Mouse (Mus musculus): ENCODE measurements at regions not wholly inside any gene's neighbourhood (a gene's known extent, or its start where the extent isn't known, plus 50 kb on each side); places are given as distances from the start of the nearest gene placed in this dataset.

DNA sequence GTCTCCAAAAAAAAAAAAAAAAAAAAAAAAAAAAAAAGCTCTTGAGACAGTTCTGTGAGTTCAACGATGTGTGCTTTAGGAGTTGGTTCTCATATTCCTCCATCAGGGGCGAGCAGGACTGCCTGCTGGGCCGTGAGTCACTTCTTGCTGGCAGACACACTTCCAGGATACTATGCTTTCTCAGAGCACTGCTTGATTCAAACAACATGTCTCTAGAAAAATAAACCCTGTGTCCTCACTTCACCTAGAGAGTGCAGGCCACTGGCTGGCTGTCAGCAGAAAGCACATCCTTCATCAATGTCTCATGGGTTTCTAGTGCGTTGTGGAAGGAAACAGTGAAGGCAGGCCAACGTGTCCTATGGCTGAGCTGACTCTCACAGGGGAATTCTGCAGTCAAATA, 416.8 kb downstream of the Tns3 start:
- no peak for TF ChIP-seq CTCF (IDR thresholded peaks at IDR 0.05)
- peak; percentile 58 for DNase-seq
- intact Hi-C loops (cut with DNase I), result loop anchor here (2.0 to 10.0 kb wide), 3 partner anchors 157 to 1033 kb away; no protein-coding TSS in a partner anchor
- Histone ChIP-seq H3K27ac (peak overlapping the region; percentile 63), H3K4me3 (no peak overlapping the region)

DNA sequence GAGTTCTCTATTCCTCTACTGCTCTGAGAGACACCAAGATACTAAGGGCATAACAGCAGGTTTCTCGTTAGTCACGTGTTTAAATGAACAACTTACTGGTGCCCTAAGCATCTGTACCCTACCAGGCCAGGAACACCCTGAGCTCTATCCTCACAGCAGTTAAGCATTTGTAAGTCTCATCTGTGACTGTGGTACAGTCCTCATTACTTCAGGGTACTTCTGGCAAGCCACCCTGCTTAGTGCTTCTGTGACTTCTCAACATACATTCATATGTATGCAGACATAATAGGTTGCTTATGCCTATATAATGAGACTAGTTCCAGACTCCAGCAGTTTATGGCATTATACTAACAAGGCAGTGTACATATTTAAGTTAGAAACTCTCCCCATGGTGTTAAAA, 417.3 kb downstream of the Tns3 start:
- DNase-seq, result no peak
- TF ChIP-seq CTCF (IDR thresholded peaks at IDR 0.05), result no peak
- peak overlapping the region; percentile 28; the same call in 1 of the 2 replicates for H3K27ac ChIP-seq
- intact Hi-C loops (cut with DNase I), result loop anchor here (2.0 to 10.0 kb wide), 3 partner anchors 158 to 1032 kb away; no protein-coding TSS in a partner anchor
- H3K4me3 ChIP-seq, result no peak overlapping the region

DNA sequence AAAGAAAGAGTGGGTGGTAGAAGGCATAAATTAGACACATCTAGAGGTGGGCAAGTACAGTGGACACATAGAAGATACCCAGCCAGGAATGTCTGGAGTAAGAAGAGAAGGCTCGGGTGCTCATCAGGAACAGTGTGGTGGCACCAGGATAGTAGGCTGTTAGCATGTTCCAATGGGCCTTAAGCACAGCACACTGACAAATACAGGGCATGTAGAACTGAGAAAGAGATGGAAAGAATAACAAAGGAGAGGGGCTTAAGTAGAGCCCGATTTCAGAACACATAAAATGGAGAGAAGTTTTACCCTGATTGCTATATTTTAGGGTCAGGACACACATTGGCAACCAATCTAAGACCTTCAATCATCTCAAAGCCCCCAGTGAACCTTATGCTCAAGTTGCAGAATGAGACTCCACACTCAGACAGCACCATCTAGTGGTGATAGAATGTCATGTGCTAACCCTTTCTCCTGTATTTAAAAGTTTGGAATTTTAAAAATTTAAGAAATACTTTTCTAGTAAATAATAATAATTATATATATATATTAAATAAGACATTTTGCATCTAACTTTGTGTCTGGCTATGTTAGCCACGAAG, 418.8 kb downstream of the Tns3 start:
- intact Hi-C loops (cut with DNase I), result loop anchor here (2.0 to 10.0 kb wide), 3 partner anchors 159 to 1031 kb away; no protein-coding TSS in a partner anchor
- TF ChIP-seq CTCF (IDR thresholded peaks at IDR 0.05), result peak; percentile 82
- Histone ChIP-seq H3K27ac (no peak overlapping the region), H3K4me3 (no peak overlapping the region)
- no peak for DNase-seq

DNA sequence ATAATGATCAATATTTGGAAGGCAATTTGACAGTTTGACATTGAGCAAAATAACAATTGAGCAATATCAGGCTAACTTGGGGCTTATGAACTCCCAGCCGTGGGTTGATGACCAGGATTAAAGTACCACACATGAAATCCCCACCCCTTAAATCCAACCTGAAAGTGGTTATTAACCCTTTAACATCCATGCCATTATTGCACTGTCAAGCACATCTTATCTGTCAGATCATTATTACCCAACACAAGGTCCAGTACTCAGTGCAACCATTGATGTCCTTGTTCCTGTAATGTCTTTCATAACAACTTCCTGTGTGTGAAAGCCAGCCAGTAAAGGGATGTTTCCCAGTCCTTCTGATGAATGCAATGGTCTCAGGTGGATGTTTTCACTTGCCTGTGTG, 425.8 kb downstream of the Tns3 start:
- H3K27ac ChIP-seq, result no peak overlapping the region
- no peak overlapping the region for H3K4me3 ChIP-seq
- intact Hi-C loops (cut with DNase I), result no loop called here
- DNase-seq, result no peak
- TF ChIP-seq CTCF (IDR thresholded peaks at IDR 0.05), result no peak

DNA sequence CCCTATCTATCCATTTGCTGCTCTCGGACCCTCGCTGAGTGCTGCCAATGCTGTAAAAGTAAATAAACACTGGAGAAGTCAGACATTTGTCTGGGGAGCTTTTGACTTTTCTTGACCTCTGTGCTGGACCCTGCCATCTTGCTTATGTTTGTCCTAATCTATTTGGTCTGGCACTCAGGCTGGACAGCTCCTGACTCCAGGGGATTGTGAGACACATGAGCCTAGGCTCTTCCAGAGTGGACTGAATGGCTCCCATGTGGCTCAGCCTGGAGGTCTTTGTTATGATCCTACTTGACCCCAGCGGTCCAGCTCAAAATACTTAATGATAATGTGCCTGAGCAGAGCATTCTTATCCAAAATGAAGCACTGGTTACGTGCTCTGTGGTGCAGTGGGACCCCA, 426.8 kb downstream of the Tns3 start:
- TF ChIP-seq CTCF (IDR thresholded peaks at IDR 0.05), result no peak
- H3K4me3 ChIP-seq, result no peak overlapping the region
- intact Hi-C loops (cut with DNase I), result no loop called here
- H3K27ac ChIP-seq, result no peak overlapping the region
- DNase-seq, result no peak

DNA sequence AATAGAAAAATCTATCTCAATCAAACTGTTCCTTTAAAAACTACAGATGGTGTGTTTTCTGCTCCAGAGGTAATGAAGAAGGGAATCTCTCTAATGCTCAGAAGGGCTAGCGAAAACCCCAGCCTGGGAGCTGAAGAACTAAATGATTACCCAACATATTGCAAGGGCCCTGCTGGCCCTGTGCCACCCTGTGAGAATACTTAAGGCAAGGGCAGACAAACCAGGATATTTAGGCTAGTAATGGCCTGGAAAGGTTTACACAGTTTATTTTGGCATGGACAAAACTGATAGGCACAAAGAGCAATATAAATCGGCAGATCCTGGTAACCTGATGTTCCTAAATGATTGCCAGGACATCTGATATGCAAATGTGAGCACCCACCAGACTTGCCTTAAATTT, 428.3 kb downstream of the Tns3 start:
- no peak overlapping the region for H3K4me3 ChIP-seq
- intact Hi-C loops (cut with DNase I), result no loop called here
- no peak overlapping the region for H3K27ac ChIP-seq
- DNase-seq, result peak; percentile 23
- no peak for TF ChIP-seq CTCF (IDR thresholded peaks at IDR 0.05)

DNA sequence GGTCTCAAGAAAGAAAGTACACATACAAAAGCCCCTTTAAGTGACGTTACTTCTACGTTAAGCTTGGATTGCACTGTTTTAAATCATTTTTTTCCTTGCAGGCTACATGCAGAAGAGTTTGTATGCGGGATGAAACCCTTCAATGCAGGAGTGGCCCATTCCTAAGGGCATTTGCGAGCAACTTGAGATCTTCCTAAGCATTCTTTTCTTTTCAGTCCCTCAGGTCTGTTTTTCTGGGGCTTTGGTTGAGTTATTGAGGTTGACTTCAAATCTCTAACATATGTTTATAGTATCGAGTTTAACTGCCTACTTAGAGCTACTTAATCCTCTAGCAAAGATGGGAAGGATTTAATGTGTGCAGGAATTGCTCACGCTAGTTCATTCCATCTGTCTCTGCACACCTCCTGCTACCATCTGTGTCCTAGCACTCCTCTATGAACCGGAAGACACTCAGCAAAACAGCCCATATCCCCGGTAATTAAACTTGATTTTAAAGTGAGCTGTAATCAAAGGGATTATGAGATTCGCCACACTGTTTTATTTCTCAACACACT, 431.6 kb downstream of the Tns3 start:
- Histone ChIP-seq H3K27ac (no peak overlapping the region), H3K4me3 (no peak overlapping the region)
- intact Hi-C loops (cut with DNase I), result no loop called here
- DNase-seq, result no peak
- no peak for TF ChIP-seq CTCF (IDR thresholded peaks at IDR 0.05)

DNA sequence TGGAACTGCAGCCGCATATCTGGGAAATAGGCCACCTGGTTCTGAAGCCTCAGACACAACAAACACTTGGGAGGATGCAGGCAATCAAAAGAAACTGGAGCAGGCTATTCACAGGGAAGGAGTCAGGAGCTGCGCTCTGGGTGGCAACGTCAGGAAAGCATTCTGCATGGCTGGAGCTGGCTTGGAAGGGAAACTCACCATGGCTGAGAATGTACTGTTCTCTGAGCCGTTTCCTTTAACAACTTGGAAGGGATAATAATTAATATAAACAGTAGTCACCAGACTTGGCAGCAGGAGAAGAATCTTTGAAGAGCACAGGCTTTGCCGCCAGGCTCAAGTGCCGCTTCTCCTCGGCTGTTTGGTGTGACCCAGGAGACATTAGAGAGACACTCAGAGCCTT, 434.5 kb downstream of the Tns3 start:
- TF ChIP-seq CTCF (IDR thresholded peaks at IDR 0.05), result no peak
- peak; percentile 21 for DNase-seq
- Histone ChIP-seq H3K4me3 (no peak overlapping the region), H3K27ac (peak overlapping the region; percentile 74)
- intact Hi-C loops (cut with DNase I), result no loop called here

DNA sequence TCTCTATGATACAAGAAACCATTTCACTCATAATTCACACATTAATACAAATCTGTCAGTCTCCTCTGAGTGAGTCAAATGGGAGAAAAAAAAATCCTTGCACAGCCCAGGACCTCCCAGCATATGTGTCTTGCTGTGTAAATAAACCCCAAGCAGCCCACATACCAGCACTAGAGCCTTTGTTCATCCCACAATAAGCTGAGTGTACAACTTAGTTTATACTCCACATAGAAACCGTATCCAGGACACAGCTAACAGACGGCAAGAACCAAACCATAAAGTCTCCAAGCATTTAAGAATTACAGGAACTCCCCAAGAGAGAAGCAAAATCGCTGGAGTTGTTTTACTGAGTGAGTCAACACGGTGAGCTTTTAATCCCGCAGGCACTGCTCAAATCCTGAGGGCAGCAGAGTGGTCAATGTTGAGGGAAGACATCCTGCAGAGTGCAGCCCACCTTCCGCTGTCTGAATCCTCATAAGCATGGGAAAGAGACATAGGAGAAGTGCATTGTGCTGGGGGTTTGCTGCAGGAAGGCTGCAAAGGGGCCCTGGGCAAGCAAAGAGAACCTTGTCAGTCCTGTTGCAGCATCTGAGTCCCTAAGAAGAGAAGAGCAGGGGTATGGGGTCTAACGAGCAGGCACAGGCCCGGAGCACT, 436.4 kb downstream of the Tns3 start:
- peak overlapping the region; percentile 53; the same call in 1 of the 2 replicates for H3K27ac ChIP-seq
- TF ChIP-seq CTCF (IDR thresholded peaks at IDR 0.05), result no peak
- no peak for DNase-seq
- intact Hi-C loops (cut with DNase I), result no loop called here
- no peak overlapping the region for H3K4me3 ChIP-seq

DNA sequence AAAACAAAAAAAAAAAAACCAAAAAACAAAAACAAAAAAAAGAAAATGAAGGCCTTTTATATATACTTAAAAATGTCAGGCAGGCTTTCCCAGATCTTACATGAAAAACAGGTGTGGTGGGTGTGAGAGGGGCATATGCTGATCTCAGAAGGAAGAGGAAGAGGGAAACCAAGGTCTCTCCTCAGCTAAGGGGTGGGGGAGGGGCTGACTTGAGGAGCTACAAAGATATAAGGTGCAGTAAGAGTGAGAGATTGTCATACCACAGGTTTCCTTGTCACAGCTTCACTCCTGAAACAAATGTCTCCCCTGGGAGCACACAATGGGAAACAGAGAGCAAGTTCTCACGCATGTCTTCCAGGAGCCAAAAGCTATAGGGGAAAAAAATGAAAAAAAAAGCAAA, 440.0 kb downstream of the Tns3 start:
- Histone ChIP-seq H3K27ac (no peak overlapping the region), H3K4me3 (no peak overlapping the region)
- intact Hi-C loops (cut with DNase I), result no loop called here
- no peak for TF ChIP-seq CTCF (IDR thresholded peaks at IDR 0.05)
- DNase-seq, result no peak

DNA sequence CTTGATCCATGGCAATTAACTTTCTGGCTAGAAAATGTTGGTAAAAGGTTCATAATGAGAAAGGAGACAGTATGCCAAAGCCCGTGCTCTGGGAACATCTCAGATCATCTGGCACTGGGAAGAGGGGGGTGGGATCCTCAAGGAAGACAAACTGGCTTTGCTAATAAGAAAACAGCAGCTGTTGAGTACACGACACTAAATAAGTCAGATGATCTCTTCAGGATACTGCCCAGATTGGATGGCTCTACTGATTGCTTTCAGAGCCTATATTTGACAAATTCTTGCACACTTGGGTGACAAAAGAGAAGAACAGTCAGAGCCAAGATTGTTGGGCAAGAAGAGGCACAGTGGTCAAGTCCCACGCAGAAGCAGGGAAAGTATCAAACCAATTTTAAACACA, 443.7 kb downstream of the Tns3 start:
- intact Hi-C loops (cut with DNase I), result no loop called here
- peak overlapping the region; percentile 20; the same call in 1 of the 2 replicates for H3K27ac ChIP-seq
- H3K4me3 ChIP-seq, result no peak overlapping the region
- no peak for DNase-seq
- no peak for TF ChIP-seq CTCF (IDR thresholded peaks at IDR 0.05)

DNA sequence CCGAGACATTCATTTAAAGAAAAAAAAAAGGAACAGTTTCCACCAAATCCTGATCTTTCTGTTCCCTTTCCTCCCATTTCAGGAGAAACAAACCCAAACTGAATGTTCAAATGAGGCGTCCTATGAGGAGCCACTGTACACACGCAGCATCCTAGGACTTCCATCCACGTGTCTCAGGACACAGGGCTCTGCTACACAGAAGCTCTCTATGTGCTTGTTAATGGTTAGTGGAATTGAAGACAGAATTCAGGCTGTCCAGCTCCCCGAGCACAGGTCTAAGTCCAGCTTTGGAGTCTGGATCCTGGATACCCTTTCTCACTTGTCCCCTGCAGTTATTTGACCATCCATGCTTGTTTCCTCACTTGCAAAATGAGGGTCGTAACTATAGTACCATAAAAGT, 444.4 kb downstream of the Tns3 start:
- no peak overlapping the region for H3K4me3 ChIP-seq
- intact Hi-C loops (cut with DNase I), result no loop called here
- DNase-seq, result no peak
- no peak for TF ChIP-seq CTCF (IDR thresholded peaks at IDR 0.05)
- H3K27ac ChIP-seq, result peak overlapping the region; percentile 9

DNA sequence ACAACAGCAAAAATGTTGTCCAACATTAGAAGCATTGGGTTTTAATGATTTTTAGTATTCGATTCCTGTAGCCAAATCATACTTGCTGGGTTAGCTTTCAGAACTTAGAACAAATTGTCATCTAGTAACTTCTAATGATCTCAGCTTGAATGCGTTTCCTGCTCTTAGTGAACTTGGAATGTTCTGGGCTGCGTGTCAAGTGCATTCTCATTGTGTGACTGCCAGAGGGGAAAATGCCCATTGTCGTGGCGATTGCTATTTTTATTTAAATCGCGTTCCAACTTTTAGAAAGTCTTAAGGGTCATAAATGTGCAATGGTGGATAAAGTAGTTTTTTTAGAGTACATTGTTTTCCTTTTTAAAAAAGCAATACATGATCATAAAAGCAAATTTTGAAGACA, 448.7 kb downstream of the Tns3 start:
- no peak for TF ChIP-seq CTCF (IDR thresholded peaks at IDR 0.05)
- DNase-seq, result peak; percentile 68
- H3K27ac ChIP-seq, result peak overlapping the region; percentile 83
- H3K4me3 ChIP-seq, result no peak overlapping the region
- intact Hi-C loops (cut with DNase I), result no loop called here

Data from gastrocnemius, adult 2 months (tissue).